Mouse (Mus musculus): ENCODE results near the gene Cdh5. TPM values are rescaled to one million over a fixed set of nuclear protein-coding genes. Genes with fewer than 3 reads are reported as not detected.
"Not testable (repeated sequence)": the region's sequence is repeated elsewhere in the genome, so short reads cannot be mapped to it uniquely, and the experiment has no call there.

Gene Cdh5
- 90.9 and 92.6 TPM in 2 replicates for polyA plus RNA-seq (2012; rRNA removed)

GRCm38 (mm10) chr8:104101415-104101814 is at the start of gene Cdh5:
Gene Cdh5 (plus strand): TSS chr8:104101625.
- no peak for DNase-seq (ENCODE audit: low read depth)

GRCm38 (mm10) chr8:104059922-104060321 is 41.5 kb upstream of the Cdh5 start:
- no peak for DNase-seq (ENCODE audit: low read depth)

- no peak for DNase-seq (ENCODE audit: low read depth)
Observed at GRCm38 (mm10) chr8:104060446-104060845, 41.0 kb upstream of the Cdh5 start.

- DNase-seq (ENCODE audit: low read depth): no peak
Observed at GRCm38 (mm10) chr8:104061048-104061988, 40.1 kb upstream of the Cdh5 start.

GRCm38 (mm10) chr8:104061989-104062820 is 39.2 kb upstream of the Cdh5 start:
- DNase-seq (ENCODE audit: low read depth): no peak

GRCm38 (mm10) chr8:104065223-104065622 is 36.2 kb upstream of the Cdh5 start:
- DNase-seq (ENCODE audit: low read depth): no peak

GRCm38 (mm10) chr8:104065906-104066518 is 35.4 kb upstream of the Cdh5 start:
- no peak for DNase-seq (ENCODE audit: low read depth)

GRCm38 (mm10) chr8:104067390-104067925 is 34.0 kb upstream of the Cdh5 start:
- DNase-seq (ENCODE audit: low read depth): no peak

GRCm38 (mm10) chr8:104068421-104069035 is 32.9 kb upstream of the Cdh5 start:
- DNase-seq (ENCODE audit: low read depth): no peak

- DNase-seq (ENCODE audit: low read depth): not testable (repeated sequence)
Observed at GRCm38 (mm10) chr8:104070201-104070865, 31.1 kb upstream of the Cdh5 start.

- DNase-seq (ENCODE audit: low read depth): no peak
Observed at GRCm38 (mm10) chr8:104070949-104071348, 30.5 kb upstream of the Cdh5 start.

GRCm38 (mm10) chr8:104075079-104075478 is 26.3 kb upstream of the Cdh5 start:
- no peak for DNase-seq (ENCODE audit: low read depth)

- DNase-seq (ENCODE audit: low read depth): no peak
Observed at GRCm38 (mm10) chr8:104076541-104077412, 24.6 kb upstream of the Cdh5 start.

- no peak for DNase-seq (ENCODE audit: low read depth)
Observed at GRCm38 (mm10) chr8:104078091-104078490, 23.3 kb upstream of the Cdh5 start.

GRCm38 (mm10) chr8:104085281-104085680 is 16.1 kb upstream of the Cdh5 start:
- no peak for DNase-seq (ENCODE audit: low read depth)

GRCm38 (mm10) chr8:104086615-104087014 is 14.8 kb upstream of the Cdh5 start:
- no peak for DNase-seq (ENCODE audit: low read depth)

- no peak for DNase-seq (ENCODE audit: low read depth)
Observed at GRCm38 (mm10) chr8:104087091-104087490, 14.3 kb upstream of the Cdh5 start.

- DNase-seq (ENCODE audit: low read depth): not testable (repeated sequence)
Observed at GRCm38 (mm10) chr8:104087878-104088277, 13.5 kb upstream of the Cdh5 start.

- DNase-seq (ENCODE audit: low read depth): no peak
Observed at GRCm38 (mm10) chr8:104088881-104089280, 12.5 kb upstream of the Cdh5 start.
